Mouse (Mus musculus): ENCODE results near the gene Padi6. TPM values are rescaled to one million over a fixed set of nuclear protein-coding genes. Genes with fewer than 3 reads are reported as not detected.
A peak's percentile ranks its signal among the peaks of the same experiment; 100 is the strongest.

The Padi6 gene
- polyA plus RNA-seq, 1 experiment from 2014 or later, result not detected

DNA sequence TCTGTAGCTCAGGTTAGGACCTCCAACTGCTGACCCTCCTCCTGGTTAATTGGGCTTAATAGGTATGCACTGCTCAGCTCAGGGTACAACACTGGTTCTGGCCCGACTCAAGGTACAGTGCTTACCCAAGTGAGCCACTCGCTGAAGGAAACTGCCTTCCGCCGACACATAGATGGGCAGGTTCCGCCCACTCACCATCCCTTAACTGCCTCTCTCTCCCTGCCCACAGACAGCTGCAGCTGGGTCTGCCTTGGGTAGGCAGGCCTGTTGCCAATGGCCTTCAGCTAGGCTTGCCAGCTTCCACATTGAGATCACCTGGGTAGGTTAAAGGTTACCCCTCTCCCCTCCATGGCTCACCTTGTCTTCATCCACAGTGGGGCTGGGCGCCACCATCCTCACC lies 1.0 kb downstream of the Padi6 start:
- Histone ChIP-seq H3K27ac (ENCODE audit: low read length) (no peak overlapping the region), H3K4me3 (ENCODE audit: low read depth, low read length) (no peak overlapping the region), H3K27me3 (ENCODE audit: control insufficient read depth, insufficient read depth, low read depth, low read length) (no peaks in the 10 kb centered on the region), H3K4me2 (ENCODE audit: low read depth, low read length) (no peak overlapping the region), H3K9ac (ENCODE audit: low read depth, low read length) (no peak overlapping the region), H3K9me3 (replicated peaks; ENCODE audit: control insufficient read depth, low read length) (no peaks in the 10 kb centered on the region), H3K4me1 (ENCODE audit: control insufficient read depth, low read depth, low read length) (no peaks in the 10 kb centered on the region), H3K36me3 (ENCODE audit: control insufficient read depth, insufficient read depth) (no peaks in the 10 kb centered on the region)
- WGBS (ENCODE audit: insufficient replicate concordance), result 61% methylated on average over 6 of the region's 6 CpGs
- no peak for ATAC-seq (ENCODE audit: low read depth)

DNA sequence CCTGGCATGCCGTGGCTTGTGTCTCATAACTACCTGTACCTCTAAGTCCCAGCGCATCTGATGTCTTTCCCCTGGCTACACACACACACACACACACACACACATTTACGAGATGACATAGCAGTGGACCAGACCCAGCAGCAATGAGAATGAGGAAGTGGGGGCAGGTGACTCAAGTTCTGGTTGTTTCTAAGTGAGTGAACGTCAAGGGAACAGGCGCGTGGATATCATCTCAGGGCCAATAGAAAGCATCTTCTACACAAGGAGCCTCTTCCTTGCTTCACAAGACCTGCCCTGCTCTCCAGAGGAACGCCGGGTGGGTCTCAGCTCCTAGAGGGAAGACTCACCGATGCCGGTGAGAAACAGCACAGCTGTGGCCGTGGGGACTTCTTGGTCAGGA lies 1.8 kb downstream of the Padi6 start:
- Histone ChIP-seq H3K36me3 (ENCODE audit: control insufficient read depth, insufficient read depth) (no peaks in the 10 kb centered on the region), H3K27ac (ENCODE audit: low read length) (no peak overlapping the region), H3K9me3 (replicated peaks; ENCODE audit: control insufficient read depth, low read length) (no peaks in the 10 kb centered on the region), H3K4me1 (ENCODE audit: control insufficient read depth, low read depth, low read length) (no peaks in the 10 kb centered on the region), H3K27me3 (ENCODE audit: control insufficient read depth, insufficient read depth, low read depth, low read length) (no peaks in the 10 kb centered on the region), H3K9ac (ENCODE audit: low read depth, low read length) (no peak overlapping the region), H3K4me2 (ENCODE audit: low read depth, low read length) (no peak overlapping the region), H3K4me3 (ENCODE audit: low read depth, low read length) (no peak overlapping the region)
- WGBS (ENCODE audit: insufficient replicate concordance), result 43% methylated on average over 11 of the region's 11 CpGs
- no peak for ATAC-seq (ENCODE audit: low read depth)

DNA sequence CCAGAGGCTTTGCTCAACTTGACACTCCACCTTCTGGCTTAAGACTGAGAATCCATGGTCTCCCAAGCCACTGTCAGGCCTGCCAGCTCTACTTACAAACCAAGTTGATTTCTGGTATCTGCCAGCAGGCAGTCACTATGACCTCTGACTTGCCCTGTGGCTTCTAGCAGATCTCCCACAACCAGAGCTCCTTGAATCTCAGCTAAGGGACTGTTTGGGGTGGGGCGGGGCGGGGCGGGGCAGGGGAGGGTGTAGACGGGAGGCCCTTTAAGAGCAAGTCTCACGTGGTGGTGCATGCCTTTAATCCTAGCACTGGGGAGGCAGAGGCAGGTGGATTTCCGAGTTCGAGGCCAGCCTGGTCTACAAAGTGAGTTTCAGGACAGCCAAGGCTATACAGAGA lies 9.6 kb downstream of the Padi6 start:
- Histone ChIP-seq H3K36me3 (ENCODE audit: control insufficient read depth, insufficient read depth) (no peaks in the 10 kb centered on the region), H3K9me3 (replicated peaks; ENCODE audit: control insufficient read depth, low read length) (no peaks in the 10 kb centered on the region), H3K4me3 (ENCODE audit: low read depth, low read length) (no peak overlapping the region), H3K9ac (ENCODE audit: low read depth, low read length) (no peak overlapping the region), H3K4me2 (ENCODE audit: low read depth, low read length) (no peak overlapping the region), H3K27me3 (ENCODE audit: control insufficient read depth, insufficient read depth, low read depth, low read length) (no peaks in the 10 kb centered on the region), H3K4me1 (ENCODE audit: control insufficient read depth, low read depth, low read length) (no peaks in the 10 kb centered on the region), H3K27ac (ENCODE audit: low read length) (no peak overlapping the region)
- no peak for ATAC-seq (ENCODE audit: low read depth)
- 39% methylated on average over 7 of the region's 7 CpGs for whole genome bisulfite sequencing (ENCODE audit: insufficient replicate concordance)

DNA sequence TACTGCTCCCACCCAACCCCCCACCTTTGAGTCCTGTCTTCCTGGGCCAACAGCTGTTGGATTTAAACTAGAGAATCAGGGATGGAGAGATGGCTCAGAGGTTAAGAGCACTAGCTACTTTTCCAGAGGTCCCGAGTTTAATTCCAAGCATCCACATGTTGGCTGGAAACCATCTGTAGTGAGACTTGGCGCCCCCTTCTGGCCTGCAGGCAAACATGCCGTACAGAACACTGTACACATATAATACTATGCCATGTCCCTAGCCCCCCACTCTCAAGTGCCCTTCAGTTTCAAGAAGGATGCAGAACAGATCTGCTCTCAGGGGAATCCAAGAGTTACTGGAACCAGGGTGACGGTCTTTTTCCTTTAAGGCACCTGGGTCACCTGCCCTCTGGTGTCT lies 10.8 kb downstream of the Padi6 start:
- Histone ChIP-seq H3K36me3 (ENCODE audit: control insufficient read depth, insufficient read depth) (no peaks in the 10 kb centered on the region), H3K4me1 (ENCODE audit: control insufficient read depth, low read depth, low read length) (no peaks in the 10 kb centered on the region), H3K9ac (ENCODE audit: low read depth, low read length) (no peak overlapping the region), H3K9me3 (replicated peaks; ENCODE audit: control insufficient read depth, low read length) (no peaks in the 10 kb centered on the region), H3K4me2 (ENCODE audit: low read depth, low read length) (no peak overlapping the region), H3K27me3 (ENCODE audit: control insufficient read depth, insufficient read depth, low read depth, low read length) (no peaks in the 10 kb centered on the region), H3K4me3 (ENCODE audit: low read depth, low read length) (no peak overlapping the region), H3K27ac (ENCODE audit: low read length) (no peak overlapping the region)
- WGBS (ENCODE audit: insufficient replicate concordance), result 62% methylated on average over 4 of the region's 4 CpGs
- no peak for ATAC-seq (ENCODE audit: low read depth)

DNA sequence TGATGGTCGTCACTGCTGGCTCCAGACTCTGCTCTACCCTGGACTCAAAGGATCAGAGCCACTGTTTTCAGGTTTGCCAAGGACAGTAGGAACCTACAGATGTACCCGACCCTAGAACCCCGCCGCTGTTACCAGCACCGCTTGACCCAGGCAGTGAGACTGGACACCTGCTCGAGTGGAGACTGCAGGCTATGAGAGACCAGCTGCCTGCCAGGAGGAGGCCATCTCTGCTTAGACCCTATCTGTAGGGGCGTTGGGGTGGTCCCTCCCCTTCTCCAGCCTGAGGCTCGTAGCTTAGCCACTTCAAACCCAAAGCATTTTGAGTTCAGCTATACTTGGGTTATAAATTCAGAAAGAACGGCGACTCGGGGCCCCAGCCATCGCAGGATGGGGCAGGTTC lies 15.5 kb downstream of the Padi6 start:
- no peaks in the 10 kb centered on the region for H3K9me3 ChIP-seq (replicated peaks; ENCODE audit: control insufficient read depth, low read length)
- H3K27ac ChIP-seq (ENCODE audit: low read length), result no peak overlapping the region
- peaks cover 2% of the 10 kb centered on the region; the same call in 1 of the 2 replicates for H3K36me3 ChIP-seq (ENCODE audit: control insufficient read depth, insufficient read depth)
- no peaks in the 10 kb centered on the region for H3K4me1 ChIP-seq (ENCODE audit: control insufficient read depth, low read depth, low read length)
- WGBS (ENCODE audit: insufficient replicate concordance), result 79% methylated on average over 12 of the region's 12 CpGs
- no peak overlapping the region for H3K4me3 ChIP-seq (ENCODE audit: low read depth, low read length)
- no peaks in the 10 kb centered on the region for H3K27me3 ChIP-seq (ENCODE audit: control insufficient read depth, insufficient read depth, low read depth, low read length)
- H3K4me2 ChIP-seq (ENCODE audit: low read depth, low read length), result no peak overlapping the region
- H3K9ac ChIP-seq (ENCODE audit: low read depth, low read length), result no peak overlapping the region
- ATAC-seq (ENCODE audit: low read depth), result no peak

DNA sequence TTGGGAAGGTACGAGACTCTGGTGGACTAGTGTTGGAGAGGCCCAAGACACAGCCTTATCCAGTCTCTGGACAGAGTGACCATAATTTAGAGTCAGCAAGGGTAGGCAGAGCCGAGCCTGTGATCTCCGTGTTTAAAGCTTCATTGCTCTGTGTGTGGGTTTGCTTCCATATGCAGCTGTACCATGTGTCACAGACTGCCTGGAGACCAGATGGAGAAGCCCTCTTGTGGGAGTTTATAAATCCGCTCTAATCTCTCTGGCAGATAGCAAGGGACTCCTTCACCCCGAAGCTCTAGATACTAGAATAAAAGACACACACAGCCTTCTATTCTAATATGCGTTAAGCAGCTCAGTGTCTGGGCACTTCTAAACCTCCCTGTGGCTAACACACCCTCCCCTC lies 17.7 kb downstream of the Padi6 start:
- ATAC-seq (ENCODE audit: low read depth), result no peak
- H3K4me3 ChIP-seq (ENCODE audit: low read depth, low read length), result no peak overlapping the region
- no peak overlapping the region for H3K4me2 ChIP-seq (ENCODE audit: low read depth, low read length)
- no peak overlapping the region for H3K27ac ChIP-seq (ENCODE audit: low read length)
- no peaks in the 10 kb centered on the region for H3K27me3 ChIP-seq (ENCODE audit: control insufficient read depth, insufficient read depth, low read depth, low read length)
- no peaks in the 10 kb centered on the region for H3K9me3 ChIP-seq (replicated peaks; ENCODE audit: control insufficient read depth, low read length)
- no peak overlapping the region for H3K9ac ChIP-seq (ENCODE audit: low read depth, low read length)
- H3K36me3 ChIP-seq (ENCODE audit: control insufficient read depth, insufficient read depth), result peaks cover 24% of the 10 kb centered on the region
- WGBS (ENCODE audit: insufficient replicate concordance), result 69% methylated on average over 6 of the region's 6 CpGs
- H3K4me1 ChIP-seq (ENCODE audit: control insufficient read depth, low read depth, low read length), result no peaks in the 10 kb centered on the region

DNA sequence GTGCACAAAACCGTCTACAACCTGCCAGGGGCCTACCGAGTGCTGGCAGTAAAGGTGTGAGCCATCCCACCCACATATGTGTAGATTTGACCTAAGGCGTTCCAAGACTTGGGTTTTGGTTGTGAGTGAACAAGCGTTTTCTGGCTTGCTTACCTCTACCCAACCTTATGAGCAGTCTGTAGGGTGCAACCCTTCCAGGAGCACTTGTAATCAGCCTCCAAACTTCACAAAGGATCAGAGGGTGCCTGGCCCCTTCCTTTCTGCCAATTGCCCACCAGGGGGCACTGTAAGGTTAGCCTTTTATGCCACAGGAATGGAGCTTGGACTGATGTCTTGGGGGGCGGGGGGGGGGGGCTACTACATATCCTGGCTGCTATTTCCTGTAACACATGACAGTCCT lies 18.6 kb downstream of the Padi6 start:
- Histone ChIP-seq H3K27ac (ENCODE audit: low read length) (no peak overlapping the region), H3K4me2 (ENCODE audit: low read depth, low read length) (no peak overlapping the region), H3K27me3 (ENCODE audit: control insufficient read depth, insufficient read depth, low read depth, low read length) (no peaks in the 10 kb centered on the region), H3K36me3 (ENCODE audit: control insufficient read depth, insufficient read depth) (peaks cover 32% of the 10 kb centered on the region), H3K9me3 (replicated peaks; ENCODE audit: control insufficient read depth, low read length) (no peaks in the 10 kb centered on the region), H3K4me1 (ENCODE audit: control insufficient read depth, low read depth, low read length) (no peaks in the 10 kb centered on the region), H3K9ac (ENCODE audit: low read depth, low read length) (no peak overlapping the region), H3K4me3 (ENCODE audit: low read depth, low read length) (no peak overlapping the region)
- 0 out of 2 replicates have a peak, but pooled peaks have one; percentile 14 for ATAC-seq (ENCODE audit: low read depth)
- WGBS (ENCODE audit: insufficient replicate concordance), result 65% methylated on average over 5 of the region's 5 CpGs

DNA sequence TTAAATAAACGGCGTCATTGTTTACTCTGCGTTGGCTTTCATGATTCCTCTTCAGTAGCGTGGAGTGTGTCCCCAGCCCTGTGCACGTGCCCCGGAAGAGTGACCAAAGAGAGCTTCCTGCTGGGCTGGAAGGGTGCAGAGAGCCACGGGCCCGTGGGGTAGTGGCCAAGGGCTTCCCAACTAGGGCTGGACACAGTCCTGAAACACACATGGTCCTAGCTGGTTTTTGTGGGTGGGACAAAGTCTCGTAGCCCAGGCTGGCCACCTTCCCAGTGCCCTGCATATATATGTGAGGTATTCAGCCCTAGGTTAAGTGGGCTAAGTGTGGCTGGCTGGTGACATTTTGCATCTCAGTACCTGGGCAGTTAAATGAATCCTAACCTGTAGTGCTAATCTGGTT lies 19.3 kb downstream of the Padi6 start:
- Histone ChIP-seq H3K9me3 (replicated peaks; ENCODE audit: control insufficient read depth, low read length) (no peaks in the 10 kb centered on the region), H3K9ac (ENCODE audit: low read depth, low read length) (no peak overlapping the region), H3K4me3 (ENCODE audit: low read depth, low read length) (no peak overlapping the region), H3K4me2 (ENCODE audit: low read depth, low read length) (no peak overlapping the region), H3K27me3 (ENCODE audit: control insufficient read depth, insufficient read depth, low read depth, low read length) (no peaks in the 10 kb centered on the region), H3K27ac (ENCODE audit: low read length) (no peak overlapping the region), H3K36me3 (ENCODE audit: control insufficient read depth, insufficient read depth) (peaks cover 38% of the 10 kb centered on the region), H3K4me1 (ENCODE audit: control insufficient read depth, low read depth, low read length) (no peaks in the 10 kb centered on the region)
- ATAC-seq (ENCODE audit: low read depth), result no peak
- WGBS (ENCODE audit: insufficient replicate concordance), result 79% methylated on average over 9 of the region's 9 CpGs

DNA sequence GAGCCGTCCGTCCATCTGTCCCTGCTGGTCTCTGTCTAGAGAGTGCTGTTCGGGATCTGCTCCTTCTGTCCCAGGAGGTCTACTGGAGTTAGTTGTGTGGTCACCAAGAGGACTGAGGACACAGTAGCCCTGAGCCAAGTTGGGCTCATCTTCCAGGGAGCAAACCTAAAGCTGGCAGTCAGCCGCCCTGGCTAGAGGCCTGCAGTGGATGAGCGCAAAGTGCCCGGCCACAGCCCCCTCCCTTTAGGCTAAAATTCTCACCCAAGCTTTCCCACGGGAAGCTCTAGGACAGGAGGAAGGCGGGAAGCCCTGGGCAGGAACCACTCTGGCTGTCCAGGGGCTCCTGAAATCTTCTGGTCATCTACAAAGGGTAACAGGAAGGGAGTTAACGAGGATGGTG lies 19.7 kb downstream of the Padi6 start:
- WGBS (ENCODE audit: insufficient replicate concordance), result 80% methylated on average over 9 of the region's 9 CpGs
- H3K27me3 ChIP-seq (ENCODE audit: control insufficient read depth, insufficient read depth, low read depth, low read length), result no peaks in the 10 kb centered on the region
- no peak overlapping the region for H3K27ac ChIP-seq (ENCODE audit: low read length)
- H3K9ac ChIP-seq (ENCODE audit: low read depth, low read length), result no peak overlapping the region
- no peak overlapping the region for H3K4me2 ChIP-seq (ENCODE audit: low read depth, low read length)
- no peaks in the 10 kb centered on the region for H3K9me3 ChIP-seq (replicated peaks; ENCODE audit: control insufficient read depth, low read length)
- no peaks in the 10 kb centered on the region for H3K4me1 ChIP-seq (ENCODE audit: control insufficient read depth, low read depth, low read length)
- H3K36me3 ChIP-seq (ENCODE audit: control insufficient read depth, insufficient read depth), result peaks cover 43% of the 10 kb centered on the region
- 0 out of 2 replicates have a peak, but pooled peaks have one; percentile 14 for ATAC-seq (ENCODE audit: low read depth)
- H3K4me3 ChIP-seq (ENCODE audit: low read depth, low read length), result no peak overlapping the region

Data from liver, embryonic 16.5 days (tissue).